Mouse (Mus musculus): ENCODE measurements around the gene Hist1h4a.
"Not testable (repeated sequence)": the region's sequence is repeated elsewhere in the genome, so short reads cannot be mapped to it uniquely, and the experiment has no call there.

The Hist1h4a gene

DNA sequence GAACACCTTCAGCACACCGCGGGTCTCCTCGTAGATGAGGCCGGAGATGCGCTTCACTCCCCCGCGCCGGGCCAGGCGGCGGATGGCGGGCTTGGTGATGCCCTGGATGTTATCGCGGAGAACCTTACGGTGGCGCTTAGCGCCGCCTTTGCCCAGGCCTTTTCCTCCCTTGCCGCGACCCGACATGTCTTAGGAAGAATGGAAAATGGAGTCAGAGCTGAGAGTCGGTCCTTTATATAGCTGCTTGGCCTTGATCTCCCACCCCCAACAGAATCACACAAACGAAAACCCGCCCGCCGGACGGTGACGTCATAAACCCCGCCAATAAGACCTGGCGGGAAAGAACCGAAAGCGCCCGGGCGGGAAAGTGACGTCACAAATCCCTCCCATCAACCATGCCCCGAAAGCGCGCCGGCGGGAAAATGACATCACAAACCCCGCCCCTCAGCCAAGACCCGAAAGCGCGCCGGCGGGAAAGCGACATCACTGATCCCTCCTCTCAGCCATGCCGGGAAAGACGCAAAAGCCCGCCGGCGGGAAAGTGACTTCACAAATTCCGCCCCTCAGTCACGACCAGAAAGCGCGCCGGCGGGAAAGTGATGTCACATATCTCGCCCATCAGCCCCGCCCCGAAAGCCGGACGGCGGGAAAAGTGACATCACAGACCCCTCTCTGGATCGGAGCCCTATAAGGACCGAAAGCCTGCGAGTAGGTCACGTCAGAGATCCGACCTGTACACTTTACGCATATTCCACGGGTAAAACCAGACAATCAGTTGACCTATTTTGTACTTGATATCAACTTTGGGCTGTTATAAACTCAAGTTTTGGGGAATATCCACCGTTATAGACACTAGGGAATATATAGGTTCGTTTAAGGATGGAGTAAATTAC is at the start of gene Hist1h4a:
Gene Hist1h4a, minus strand, starts transcription at position 259 of the 893 bp plus-strand sequence.
- in situ Hi-C loops (cut with MseI, MboI): no loop called here

- in situ Hi-C loops (cut with MseI, MboI): no loop called here
These were observed 45.5 kb upstream of the Hist1h4a start, which contains the start of gene Slc17a2 for GRCm38 (mm10) chr13:23806422-23807052. Gene Slc17a2 (plus strand): TSS chr13:23806993.

GRCm38 (mm10) chr13:23804532-23804931 is 43.5 kb upstream of the Hist1h4a start:
- in situ Hi-C loops (cut with MseI, MboI): no loop called here

DNA sequence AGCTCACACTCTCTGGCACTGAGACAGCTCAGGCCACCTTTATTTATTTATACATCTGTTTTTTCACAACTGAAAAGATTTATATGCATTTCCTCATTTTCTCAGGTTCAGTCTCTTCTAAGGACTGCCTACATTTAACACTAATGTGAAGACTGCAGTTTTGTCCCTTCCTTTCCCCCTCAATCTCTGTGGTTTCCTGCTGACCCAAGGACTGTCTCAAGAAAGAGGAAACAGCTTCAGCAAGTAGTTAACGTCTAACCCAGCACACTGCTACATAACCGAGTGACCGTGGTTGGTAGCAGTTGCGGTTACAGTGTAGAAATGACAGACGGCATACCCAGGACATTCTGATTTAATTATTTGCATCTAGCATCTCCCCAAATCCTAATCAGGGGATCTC is 38.4 kb upstream of the Hist1h4a start:
- in situ Hi-C loops (cut with MseI, MboI): loop anchor here in 1 of 2 experiments (10.0 to 25.0 kb wide), 2 partner anchors 85 to 488 kb away; partner anchors contain the start of gene Carmil1

GRCm38 (mm10) chr13:23792520-23792919 is 31.5 kb upstream of the Hist1h4a start:
- in situ Hi-C loops (cut with MseI, MboI): loop anchor here in 1 of 2 experiments (10.0 to 25.0 kb wide), 2 partner anchors 92 to 495 kb away; partner anchors contain the start of gene Carmil1

- in situ Hi-C loops (cut with MseI, MboI): loop anchor here in 1 of 2 experiments (25.0 kb wide), 1 partner anchor 508 kb away; the partner anchor contains the start of gene Carmil1
These were observed 18.0 kb upstream of the Hist1h4a start for GRCm38 (mm10) chr13:23779025-23779424.

GRCm38 (mm10) chr13:23778339-23778738 is 17.3 kb upstream of the Hist1h4a start:
- in situ Hi-C loops (cut with MseI, MboI): loop anchor here in 1 of 2 experiments (25.0 kb wide), 1 partner anchor 509 kb away; the partner anchor contains the start of gene Carmil1

DNA sequence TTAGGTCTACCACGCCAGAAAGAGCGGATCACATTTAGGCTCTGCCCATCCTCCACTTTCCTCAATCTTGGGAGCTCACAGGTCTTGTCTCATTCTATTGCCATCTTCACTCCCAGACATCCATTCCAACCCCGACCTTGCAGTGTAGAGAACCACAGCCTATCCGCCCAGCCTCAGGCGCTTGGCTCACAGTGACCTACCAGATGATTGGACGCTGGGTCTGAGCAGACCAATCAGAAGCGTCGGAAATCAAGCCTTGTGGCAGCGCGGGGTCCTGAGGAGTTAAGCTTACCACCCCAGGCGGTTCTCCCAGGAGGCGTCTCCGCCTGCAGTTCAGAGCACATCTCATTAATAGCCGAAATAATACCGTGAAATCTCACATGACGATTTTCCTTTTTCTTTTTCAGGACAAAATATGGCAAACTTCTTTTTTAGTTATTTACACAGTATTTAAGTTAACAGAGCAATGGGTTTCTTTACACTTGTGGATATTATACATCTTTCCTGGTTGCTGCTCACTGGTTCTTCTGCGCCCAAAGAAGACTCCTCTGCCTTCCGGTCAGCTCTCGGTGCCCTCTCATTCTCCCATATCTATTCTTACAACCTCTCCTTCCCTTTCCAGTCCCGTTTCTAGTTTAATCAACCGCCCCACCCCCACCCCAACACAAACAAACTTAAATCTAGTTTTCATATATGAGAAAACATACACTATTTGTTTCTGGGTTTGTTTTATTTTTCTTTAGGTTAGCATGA is 11.7 kb upstream of the Hist1h4a start:
- in situ Hi-C loops (cut with MseI, MboI): no loop called here

- in situ Hi-C loops (cut with MseI, MboI): not testable (repeated sequence)
These were observed 8.6 kb upstream of the Hist1h4a start, which contains the start of gene Trim38 for GRCm38 (mm10) chr13:23769613-23770012. Gene Trim38 (plus strand): TSS chr13:23769913.

DNA sequence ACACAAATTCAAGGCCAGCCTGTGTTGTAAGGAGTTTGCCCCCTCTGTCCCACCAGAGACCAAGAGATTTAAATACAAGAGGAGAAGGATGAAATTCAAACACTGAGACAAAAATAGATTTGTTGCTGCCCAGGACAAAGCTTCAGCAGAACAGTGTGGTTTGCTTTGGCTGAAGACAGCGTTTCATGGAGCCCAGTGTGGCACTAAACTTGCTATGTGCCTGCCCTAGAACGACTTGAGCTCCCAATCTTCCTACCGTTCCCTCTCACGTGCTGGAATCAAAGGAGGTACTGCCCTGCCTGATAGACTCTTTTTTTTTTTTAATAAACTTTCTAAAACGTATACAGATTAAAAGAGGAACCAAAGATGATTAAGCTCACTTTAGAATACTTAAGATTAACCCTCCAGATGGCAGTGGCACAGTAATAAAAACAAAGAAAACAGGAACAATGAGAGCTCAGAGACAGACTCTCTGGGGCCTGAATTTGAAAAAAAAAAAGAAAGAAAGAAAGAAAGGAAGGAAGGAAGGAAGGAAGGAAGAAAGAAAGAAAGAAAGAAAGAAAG is 7.9 kb upstream of the Hist1h4a start:
- in situ Hi-C loops (cut with MseI, MboI): no loop called here

DNA sequence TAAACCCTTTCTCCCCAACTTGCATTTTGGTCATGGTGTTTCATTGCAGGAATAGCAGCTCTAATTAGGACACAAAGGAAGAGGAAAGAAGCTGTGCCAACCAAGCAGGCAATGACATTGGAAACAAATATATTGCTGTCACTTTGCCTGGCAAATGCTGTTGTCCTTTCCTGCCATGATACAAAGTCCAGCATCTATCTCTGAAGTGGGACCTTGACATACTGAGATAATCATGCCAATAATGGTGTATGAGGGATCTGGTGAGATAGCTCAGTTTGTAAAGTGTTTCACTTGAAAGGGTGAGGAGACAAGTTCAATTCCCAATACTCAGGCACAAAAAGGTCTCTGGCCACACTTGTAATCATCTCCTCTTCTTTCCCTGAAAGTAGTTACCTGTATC is 5.7 kb upstream of the Hist1h4a start:
- in situ Hi-C loops (cut with MseI, MboI): no loop called here

GRCm38 (mm10) chr13:23765172-23765513 is 4.1 kb upstream of the Hist1h4a start:
- in situ Hi-C loops (cut with MseI, MboI): no loop called here

- in situ Hi-C loops (cut with MseI, MboI): no loop called here
These were observed 3.5 kb upstream of the Hist1h4a start for GRCm38 (mm10) chr13:23764324-23765171.

GRCm38 (mm10) chr13:23763586-23764323 is 2.7 kb upstream of the Hist1h4a start, which contains the start of gene Hist1h1a:
Gene Hist1h1a (plus strand): TSS chr13:23763666.
- in situ Hi-C loops (cut with MseI, MboI): no loop called here

GRCm38 (mm10) chr13:23763242-23763585 is 2.2 kb upstream of the Hist1h4a start:
- in situ Hi-C loops (cut with MseI, MboI): no loop called here

DNA sequence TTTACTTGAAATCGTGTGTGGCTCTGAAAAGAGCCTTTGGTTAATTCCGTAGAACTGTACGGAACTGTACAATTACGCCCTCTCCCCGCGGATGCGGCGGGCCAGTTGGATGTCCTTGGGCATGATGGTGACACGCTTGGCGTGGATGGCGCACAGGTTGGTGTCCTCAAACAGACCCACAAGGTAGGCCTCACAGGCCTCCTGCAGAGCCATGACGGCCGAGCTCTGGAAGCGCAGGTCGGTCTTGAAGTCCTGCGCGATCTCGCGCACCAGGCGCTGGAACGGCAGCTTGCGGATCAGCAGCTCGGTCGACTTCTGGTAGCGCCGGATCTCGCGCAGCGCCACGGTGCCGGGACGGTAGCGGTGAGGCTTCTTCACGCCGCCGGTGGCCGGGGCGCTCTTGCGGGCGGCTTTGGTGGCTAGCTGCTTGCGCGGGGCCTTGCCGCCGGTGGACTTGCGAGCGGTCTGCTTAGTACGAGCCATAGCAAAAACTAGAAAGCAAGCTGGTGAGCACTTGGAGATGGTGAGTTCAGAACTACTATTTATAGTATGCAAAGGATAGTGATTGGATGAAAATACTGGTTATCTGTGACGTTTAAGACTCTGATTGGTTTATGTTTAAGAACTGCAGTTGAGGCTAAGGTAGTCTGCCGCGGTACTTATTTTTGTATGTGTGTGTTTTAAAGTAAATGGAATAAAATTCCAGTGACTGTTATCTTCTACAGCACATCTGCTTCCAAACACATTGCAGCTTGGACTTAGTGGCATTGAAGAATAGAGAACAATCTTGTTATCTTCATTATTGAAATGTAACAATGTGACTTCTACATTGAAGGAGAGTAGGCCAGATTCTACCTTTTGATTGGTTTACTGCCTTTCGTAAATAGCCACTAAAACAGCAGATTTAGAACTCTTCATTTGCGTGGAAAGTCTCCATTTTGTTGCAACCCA is 1.1 kb upstream of the Hist1h4a start, which contains the start of gene Hist1h3a:
Gene Hist1h3a, minus strand, starts transcription at position 516 of the 951 bp plus-strand sequence.
- in situ Hi-C loops (cut with MseI, MboI): not testable (repeated sequence)

GRCm38 (mm10) chr13:23760240-23760971 is 624 bp downstream of the Hist1h4a start:
- in situ Hi-C loops (cut with MseI, MboI): no loop called here

GRCm38 (mm10) chr13:23759916-23760239 is 1.2 kb downstream of the Hist1h4a start:
- in situ Hi-C loops (cut with MseI, MboI): no loop called here

Data from mouse trophoblast stem cell (cell line).